Mouse (Mus musculus): ENCODE data around the gene Rgl3. TPM values are rescaled to one million over a fixed set of nuclear protein-coding genes. Genes with fewer than 3 reads are reported as not detected.
A peak's percentile ranks its signal among the peaks of the same experiment; 100 is the strongest.

Rgl3 gene
- polyA plus RNA-seq, 1 experiment from 2014 or later = 1.4 TPM

DNA sequence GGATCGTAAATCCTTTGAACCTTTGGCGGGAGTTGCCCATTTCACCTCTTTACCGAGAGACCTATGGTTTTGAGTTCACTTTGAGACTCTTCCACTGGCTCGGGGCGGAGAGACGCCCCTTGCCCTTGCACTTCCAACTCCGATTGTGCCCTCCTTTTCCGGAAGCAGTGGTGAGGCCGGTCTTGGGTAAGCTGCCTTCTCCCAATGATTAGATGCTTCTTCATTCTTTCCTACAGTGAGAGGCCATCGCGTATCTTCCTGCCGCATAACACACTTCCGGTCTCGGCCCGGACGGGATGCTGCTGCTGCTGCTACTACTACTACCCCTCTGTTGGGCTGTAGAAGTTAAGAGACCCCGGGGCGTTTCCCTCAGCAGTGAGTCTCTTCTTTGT is 13.9 kb upstream of the Rgl3 start:
- ATAC-seq = peak; percentile 19
- WGBS = under 1% methylated on average over 18 of the region's 18 CpGs

DNA sequence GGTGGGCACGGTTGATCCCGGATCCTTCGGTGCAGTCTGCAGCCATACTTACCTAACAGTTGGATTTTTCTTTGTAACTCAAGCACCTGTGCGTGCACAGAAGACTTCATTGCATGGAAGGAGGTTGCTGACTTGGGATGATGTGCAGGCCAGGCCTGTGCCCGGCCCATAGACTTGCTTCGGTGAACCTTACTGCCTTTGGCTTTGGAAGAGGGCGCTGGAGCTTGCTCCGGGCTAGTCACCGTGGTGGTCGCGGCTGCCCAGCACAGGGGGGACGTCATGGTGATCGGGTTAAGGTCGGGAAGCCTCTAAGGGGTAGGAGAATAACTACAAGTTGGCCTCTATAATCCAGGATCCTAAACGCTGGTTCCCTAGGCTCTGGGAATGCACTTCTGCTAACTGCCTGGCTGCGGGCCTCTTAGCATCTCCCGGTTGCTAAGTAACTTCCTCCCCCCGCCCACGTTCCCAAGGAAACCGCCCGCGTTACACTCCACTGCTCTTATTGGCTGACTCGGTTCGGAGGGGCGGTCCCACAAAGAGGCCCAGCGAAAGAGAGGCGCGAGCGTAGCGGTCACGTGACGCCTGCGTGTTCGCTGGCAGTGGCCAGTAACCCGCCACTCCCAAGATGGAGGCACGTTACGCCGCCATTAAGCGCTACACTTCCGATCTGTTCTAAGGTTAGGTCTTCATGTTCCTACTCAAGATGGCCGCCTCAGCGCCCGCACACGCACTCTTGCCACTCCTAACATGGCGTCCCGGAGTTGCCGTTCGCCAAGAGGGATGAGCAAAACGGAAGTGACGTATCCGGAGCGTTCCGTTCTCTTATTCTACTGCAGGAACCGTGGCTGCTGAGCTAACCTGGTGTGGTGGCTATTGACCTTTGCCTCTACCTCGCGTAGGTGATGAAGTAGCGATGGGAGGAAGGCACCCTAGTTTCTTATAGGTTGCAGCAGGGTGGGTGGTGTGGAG is 13.2 kb upstream of the Rgl3 start, which contains the start of the genes Ccdc151 and Prkcsh:
Gene Ccdc151 (minus strand): TSS at position 441 of the 969 bp plus-strand sequence.
Gene Prkcsh (plus strand): TSS at position 613 of the 969 bp plus-strand sequence.
- peaks cover 36% of the 10 kb centered on the region for H3K36me3 ChIP-seq
- peak; percentile 99 for ATAC-seq
- peak within 1 kb of the TSS; percentile 85 for H3K4me3 ChIP-seq (replicated peaks)
- H3K9me3 ChIP-seq = no peaks in the 10 kb centered on the region
- WGBS = 5% methylated on average over 57 of the region's 57 CpGs
- peak within 1 kb of the TSS; percentile 84 for H3K27ac ChIP-seq
- H3K27me3 ChIP-seq = no peaks in the 10 kb centered on the region
- peak within 1 kb of the TSS; percentile 83 for H3K9ac ChIP-seq (replicated peaks)
- peak within 1 kb of the TSS; percentile 94 for H3K4me2 ChIP-seq (replicated peaks)
- peaks cover 43% of the 10 kb centered on the region for H3K4me1 ChIP-seq (replicated peaks)

More for the DNA sequence above, 13.9 kb upstream of the Rgl3 start:
- peak overlapping the region; percentile 94 for H3K4me2 ChIP-seq (replicated peaks)
- H3K36me3 ChIP-seq = peaks cover 43% of the 10 kb centered on the region
- H3K9me3 ChIP-seq = no peaks in the 10 kb centered on the region
- H3K27ac ChIP-seq = peak overlapping the region; percentile 84
- H3K9ac ChIP-seq (replicated peaks) = peak overlapping the region; percentile 83
- no peaks in the 10 kb centered on the region for H3K27me3 ChIP-seq
- H3K4me3 ChIP-seq (replicated peaks) = peak overlapping the region; percentile 85
- peaks cover 43% of the 10 kb centered on the region for H3K4me1 ChIP-seq (replicated peaks)

DNA sequence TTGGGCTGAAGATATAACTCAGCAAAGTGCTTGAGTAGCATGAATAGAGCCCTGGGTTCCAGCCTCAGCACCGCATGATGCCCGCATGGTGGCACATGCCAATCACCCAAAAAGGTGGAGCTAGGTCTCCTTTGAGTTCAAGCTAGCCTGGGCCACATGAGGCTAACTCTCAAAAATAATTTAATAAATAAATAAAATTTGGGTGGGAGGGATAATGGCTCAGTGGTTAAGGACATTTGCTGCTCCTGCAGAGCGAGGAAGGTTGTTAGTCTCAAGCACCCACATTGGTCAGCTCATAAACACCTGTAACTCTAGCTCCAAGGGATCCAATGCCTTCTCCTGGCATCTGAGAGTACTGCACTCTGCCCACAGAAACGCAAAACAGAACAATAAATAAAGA is 12.4 kb upstream of the Rgl3 start:
- Histone ChIP-seq H3K36me3 (peaks cover 27% of the 10 kb centered on the region), H3K9ac (replicated peaks) (no peak overlapping the region), H3K9me3 (no peaks in the 10 kb centered on the region), H3K4me3 (replicated peaks) (peak overlapping the region; percentile 35; the same call in 1 of the 2 replicates), H3K4me2 (replicated peaks) (peak overlapping the region; percentile 63), H3K27ac (peak overlapping the region; percentile 80; the same call in 1 of the 2 replicates), H3K27me3 (no peaks in the 10 kb centered on the region), H3K4me1 (replicated peaks) (peaks cover 43% of the 10 kb centered on the region)
- 82% methylated on average over 4 of the region's 4 CpGs for WGBS
- no peak for ATAC-seq

DNA sequence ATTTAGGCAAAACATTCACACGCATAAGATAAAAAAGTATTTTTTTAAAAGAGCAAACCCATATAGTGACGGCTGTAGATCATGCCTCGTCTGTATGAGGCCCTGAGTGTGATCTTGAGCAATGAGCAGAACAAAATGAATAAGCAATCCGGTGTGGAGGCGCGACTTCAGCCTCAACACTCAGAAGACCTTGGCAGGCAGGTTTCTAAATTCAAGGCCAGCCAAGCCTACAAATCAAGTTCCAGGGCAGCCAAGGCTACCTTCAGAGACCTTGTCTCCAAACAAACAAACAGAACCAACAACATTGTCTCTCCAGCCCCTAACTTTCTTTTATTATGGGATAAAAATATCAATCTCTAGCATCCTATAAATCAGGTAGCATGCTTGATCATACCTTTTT is 11.1 kb upstream of the Rgl3 start:
- no peak overlapping the region for H3K4me3 ChIP-seq (replicated peaks)
- peaks cover 30% of the 10 kb centered on the region for H3K4me1 ChIP-seq (replicated peaks)
- WGBS = 89% methylated on average over 6 of the region's 6 CpGs
- ATAC-seq = no peak
- no peak overlapping the region for H3K4me2 ChIP-seq (replicated peaks)
- peaks cover 14% of the 10 kb centered on the region for H3K36me3 ChIP-seq
- no peak overlapping the region for H3K27ac ChIP-seq
- no peaks in the 10 kb centered on the region for H3K9me3 ChIP-seq
- H3K9ac ChIP-seq (replicated peaks) = no peak overlapping the region
- H3K27me3 ChIP-seq = no peaks in the 10 kb centered on the region

DNA sequence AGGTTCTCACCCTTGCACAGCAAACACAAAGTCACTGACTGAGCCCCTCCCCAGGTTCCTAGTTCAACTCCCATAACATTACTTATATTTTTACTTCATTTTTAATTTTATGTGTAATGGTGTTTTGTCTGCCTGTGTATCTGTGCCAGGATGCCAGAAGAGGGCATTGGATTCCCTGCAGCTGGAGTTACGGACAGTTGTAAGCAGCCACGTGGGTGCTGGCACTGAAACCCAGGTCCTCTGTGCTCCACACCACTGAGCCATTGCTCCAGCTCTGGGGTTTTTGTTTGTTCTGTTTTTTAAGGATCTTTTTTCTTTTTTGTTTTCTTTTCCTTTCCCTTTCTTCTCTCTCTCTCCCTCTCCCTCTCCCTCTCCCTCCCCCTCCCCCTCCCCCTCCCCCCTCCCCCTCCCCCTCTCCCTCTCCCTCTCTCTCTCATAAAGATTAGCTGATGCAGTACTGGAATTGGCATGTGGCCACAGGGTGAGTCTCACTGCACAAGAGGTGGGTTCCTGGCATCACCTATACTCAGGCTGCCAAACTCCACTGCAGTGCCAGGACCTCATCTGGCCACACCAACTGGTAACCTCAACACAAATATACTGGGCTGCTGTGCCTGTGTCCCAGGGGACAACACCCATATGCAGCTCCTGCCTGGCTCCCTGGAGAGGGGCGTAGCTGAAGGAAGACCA is 7.1 kb upstream of the Rgl3 start:
- H3K9ac ChIP-seq (replicated peaks) = no peak overlapping the region
- no peaks in the 10 kb centered on the region for H3K9me3 ChIP-seq
- H3K4me2 ChIP-seq (replicated peaks) = no peak overlapping the region
- ATAC-seq = no peak
- no peaks in the 10 kb centered on the region; the same call in 1 of the 2 replicates for H3K36me3 ChIP-seq
- peaks cover 1% of the 10 kb centered on the region; the same call in 1 of the 2 replicates for H3K4me1 ChIP-seq (replicated peaks)
- no peak overlapping the region for H3K27ac ChIP-seq
- H3K4me3 ChIP-seq (replicated peaks) = no peak overlapping the region
- 94% methylated on average over 3 of the region's 3 CpGs for WGBS
- H3K27me3 ChIP-seq = peaks cover 18% of the 10 kb centered on the region

DNA sequence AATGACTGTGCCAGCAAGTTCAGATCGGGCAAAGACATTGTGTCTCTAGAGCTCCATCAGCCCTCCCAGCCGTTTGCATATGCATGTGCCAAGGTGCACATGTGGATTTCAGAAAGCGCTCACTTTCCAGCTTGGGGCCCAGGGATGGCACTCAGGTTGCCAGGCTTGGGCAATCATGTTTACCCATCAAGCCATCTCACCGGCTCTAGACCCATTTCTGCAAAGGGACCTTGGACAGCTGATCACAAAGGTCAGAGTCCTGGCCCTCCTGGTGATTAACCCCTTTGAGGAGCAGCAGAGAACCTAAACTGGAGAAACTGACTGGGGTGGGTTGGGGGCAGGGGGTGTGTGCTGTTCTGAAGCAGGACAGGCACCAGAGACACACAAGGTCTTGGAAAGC is 3.0 kb upstream of the Rgl3 start:
- H3K27me3 ChIP-seq = peaks cover 59% of the 10 kb centered on the region
- H3K4me2 ChIP-seq (replicated peaks) = no peak overlapping the region
- no peak overlapping the region for H3K27ac ChIP-seq
- no peaks in the 10 kb centered on the region; the same call in 1 of the 2 replicates for H3K36me3 ChIP-seq
- ATAC-seq = no peak
- H3K9ac ChIP-seq (replicated peaks) = no peak overlapping the region
- H3K4me3 ChIP-seq (replicated peaks) = no peak overlapping the region
- 83% methylated on average over 4 of the region's 4 CpGs for WGBS
- H3K4me1 ChIP-seq (replicated peaks) = peaks cover 28% of the 10 kb centered on the region
- no peaks in the 10 kb centered on the region for H3K9me3 ChIP-seq

DNA sequence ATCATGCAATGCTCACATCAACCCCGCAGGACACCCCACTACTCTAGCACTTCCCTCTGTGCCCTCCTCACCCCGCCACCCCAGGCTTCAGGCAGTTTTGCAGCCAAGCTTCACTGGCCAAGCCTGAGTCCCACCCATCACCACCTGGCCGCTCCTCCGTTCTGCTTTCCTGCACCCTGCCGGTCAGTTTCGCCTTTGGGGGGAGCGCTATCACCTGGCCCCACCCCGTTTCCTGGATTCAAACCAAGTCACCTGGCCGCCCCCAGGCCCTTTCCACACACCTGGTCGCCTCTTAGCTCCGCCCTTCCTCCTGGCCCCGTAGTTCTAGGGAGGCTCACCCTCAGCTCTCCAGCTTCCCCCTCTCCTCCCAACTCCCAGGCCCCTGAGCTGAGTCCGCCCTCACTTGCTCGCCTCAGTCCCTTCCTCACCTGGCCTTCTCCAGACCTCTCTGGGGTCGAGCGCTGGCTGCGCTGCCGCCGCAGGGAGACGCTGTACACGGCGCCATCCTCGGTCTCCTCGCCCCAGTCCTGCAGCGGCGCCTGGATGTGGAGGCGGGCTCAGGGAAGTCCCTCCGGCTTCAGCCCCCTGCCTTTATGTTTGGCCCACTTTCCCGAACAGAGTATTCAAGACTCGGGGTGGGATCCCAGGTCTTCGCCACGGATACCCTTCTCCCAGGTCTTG is 685 bp downstream of the Rgl3 start:
- Histone ChIP-seq H3K9me3 (no peaks in the 10 kb centered on the region), H3K4me3 (replicated peaks) (peak overlapping the region; percentile 36), H3K9ac (replicated peaks) (peak overlapping the region; percentile 54; the same call in 1 of the 2 replicates), H3K4me1 (replicated peaks) (peaks cover 34% of the 10 kb centered on the region), H3K36me3 (no peaks in the 10 kb centered on the region; the same call in 1 of the 2 replicates), H3K4me2 (replicated peaks) (peak overlapping the region; percentile 60), H3K27me3 (peaks cover 81% of the 10 kb centered on the region), H3K27ac (no peak overlapping the region)
- ATAC-seq = peak; percentile 37
- WGBS = 1% methylated on average over 31 of the region's 32 CpGs

DNA sequence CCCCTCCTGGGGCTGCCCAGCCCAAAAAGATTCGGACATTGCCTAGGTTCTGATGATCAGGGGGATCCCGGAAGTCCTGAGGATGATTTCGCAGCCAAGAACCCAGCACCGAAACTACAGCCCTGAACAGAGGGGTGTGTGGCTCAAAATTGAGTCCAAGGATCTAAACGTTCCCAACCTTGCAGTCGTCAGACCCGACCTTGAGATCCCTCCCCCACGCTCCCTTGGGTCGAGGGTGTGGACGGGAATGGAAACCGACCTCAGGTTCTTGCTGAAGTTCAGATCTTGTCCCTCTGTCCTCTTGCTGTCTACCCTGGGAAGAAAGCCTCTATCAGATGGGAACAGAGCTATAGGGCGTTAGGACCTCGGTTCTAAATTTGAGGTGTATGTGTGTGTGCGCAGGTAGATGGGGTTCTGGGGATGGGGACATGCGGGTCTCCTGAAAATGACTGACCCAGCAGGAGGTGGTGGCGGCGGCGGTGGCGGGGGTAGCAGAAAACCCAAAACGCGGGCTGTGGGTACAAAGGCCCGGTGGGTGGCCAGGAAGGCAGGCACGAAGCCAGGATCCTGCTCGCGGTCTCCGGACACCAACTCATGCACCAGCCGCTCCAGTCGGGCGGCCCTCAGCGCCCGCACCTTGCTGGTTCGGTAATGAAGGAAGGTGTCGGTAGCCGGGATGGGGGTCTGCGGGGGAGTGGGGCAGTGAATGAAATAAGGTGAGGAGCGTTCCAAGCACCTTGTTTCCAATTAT is 1.5 kb downstream of the Rgl3 start:
- H3K4me1 ChIP-seq (replicated peaks) = peaks cover 34% of the 10 kb centered on the region
- no peak overlapping the region for H3K27ac ChIP-seq
- H3K36me3 ChIP-seq = no peaks in the 10 kb centered on the region; the same call in 1 of the 2 replicates
- peak overlapping the region; percentile 60 for H3K4me2 ChIP-seq (replicated peaks)
- no peaks in the 10 kb centered on the region for H3K9me3 ChIP-seq
- H3K9ac ChIP-seq (replicated peaks) = no peak overlapping the region; the same call in 1 of the 2 replicates
- 9% methylated on average over 36 of the region's 36 CpGs for WGBS
- H3K27me3 ChIP-seq = peaks cover 79% of the 10 kb centered on the region
- H3K4me3 ChIP-seq (replicated peaks) = peak overlapping the region; percentile 36; the same call in 1 of the 2 replicates
- no peak for ATAC-seq

DNA sequence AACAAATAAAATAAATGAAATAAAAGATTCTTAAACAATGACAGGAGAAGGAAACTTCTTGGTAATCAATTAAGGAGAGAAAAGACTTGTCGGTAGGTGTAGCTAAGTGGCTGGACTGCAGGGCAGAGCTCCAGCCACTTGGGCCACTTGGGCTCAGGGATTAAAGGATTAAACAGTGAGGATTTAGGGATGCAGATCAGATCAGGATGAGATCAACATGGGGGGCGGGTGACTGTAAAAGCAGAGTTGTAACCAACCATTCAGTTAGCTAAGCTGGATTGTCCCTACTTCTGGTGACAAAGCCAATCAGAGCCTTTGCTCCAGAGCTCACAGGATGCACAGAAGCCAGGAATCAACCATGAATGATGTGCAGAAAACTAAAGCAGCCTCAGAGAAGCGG is 5.3 kb downstream of the Rgl3 start:
- Histone ChIP-seq H3K27me3 (peaks cover 40% of the 10 kb centered on the region), H3K4me3 (replicated peaks) (no peak overlapping the region), H3K4me2 (replicated peaks) (no peak overlapping the region), H3K9me3 (no peaks in the 10 kb centered on the region), H3K36me3 (no peaks in the 10 kb centered on the region), H3K27ac (no peak overlapping the region), H3K9ac (replicated peaks) (no peak overlapping the region), H3K4me1 (replicated peaks) (peaks cover 21% of the 10 kb centered on the region)
- no peak for ATAC-seq
- 9% methylated on average over 3 of the region's 3 CpGs for WGBS

DNA sequence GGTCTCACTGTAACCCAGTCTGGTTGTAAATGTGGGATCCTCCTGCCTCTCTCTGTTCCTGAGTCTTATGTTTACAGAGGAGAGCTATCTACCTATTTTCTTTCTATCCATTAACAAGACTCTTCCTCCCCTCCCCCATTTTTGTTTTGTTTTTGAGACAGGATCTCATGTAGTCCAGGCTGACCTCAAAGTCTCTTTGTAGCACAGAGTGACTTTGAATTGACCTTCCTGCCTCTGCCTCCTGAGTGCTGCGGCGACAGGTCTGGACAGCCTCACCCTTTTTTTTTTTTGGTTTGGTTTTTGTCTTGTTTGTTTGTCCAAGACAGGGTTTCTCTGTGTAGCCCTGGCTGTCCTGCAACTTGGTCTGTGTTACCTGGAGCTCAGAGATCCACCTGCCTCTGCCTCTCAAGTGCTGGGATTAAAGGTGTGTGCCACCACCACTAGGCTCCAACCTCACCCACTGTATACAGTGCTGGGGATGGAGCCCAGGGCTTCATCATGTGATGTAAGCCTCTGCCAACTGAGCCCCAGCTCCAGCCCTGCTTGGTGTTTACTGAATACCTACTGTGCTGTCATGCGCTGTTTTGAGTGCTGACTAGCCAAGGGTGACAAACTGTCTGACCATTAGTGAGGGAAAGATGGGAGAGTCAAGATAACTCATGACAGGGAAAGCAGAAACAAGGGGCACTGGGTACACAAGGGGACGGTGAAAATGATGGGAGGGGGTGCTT is 10.7 kb downstream of the Rgl3 start:
- Histone ChIP-seq H3K9me3 (no peaks in the 10 kb centered on the region), H3K4me1 (replicated peaks) (0 out of 2 replicates have a peak, but pooled peaks cover under 1% of the 10 kb centered on the region), H3K9ac (replicated peaks) (no peak overlapping the region), H3K27ac (no peak overlapping the region), H3K36me3 (no peaks in the 10 kb centered on the region), H3K4me2 (replicated peaks) (no peak overlapping the region), H3K4me3 (replicated peaks) (no peak overlapping the region), H3K27me3 (0 out of 2 replicates have a peak, but pooled peaks cover under 1% of the 10 kb centered on the region)
- 96% methylated on average over 4 of the region's 4 CpGs for WGBS
- no peak for ATAC-seq
